Mouse (Mus musculus) Patski (cell line): ENCODE results near the gene Aspscr1. TPM values are rescaled to one million over a fixed set of nuclear protein-coding genes. Genes with fewer than 3 reads are reported as not detected.

Experiments used
- ATAC-seq: fragments of 100-300 bp; one replicate; pipeline ENCODE4 v1.8.0; 2021
- CTCF ChIA-PET: fragments of 350-600 bp; sonication (Branson Sonifier 250); formaldehyde crosslinking; loops from one replicate; lab custom pipeline; 2022; ENCODE audit warnings: inconsistent platforms; lab: Charles Lee
- POLR2A ChIA-PET: fragments of 350-600 bp; sonication (Branson Sonifier 250); formaldehyde crosslinking; loops from one replicate; lab custom pipeline; 2022; ENCODE audit warnings: antibody characterized with exemption, inconsistent platforms; lab: Charles Lee
- DNase-seq: peaks from one replicate; pipeline ENCODE4 v3.0.0-alpha.2; 2011; ENCODE audit warnings: low read depth, low spot score
- H3K27me3 ChIP-seq: fragments of 371-371 bp; one replicate; pipeline ENCODE4 v1.5.1; 2021
- CTCF ChIP-seq: fragments of 100-300 bp; IDR thresholded peaks from one replicate; pipeline ENCODE4 v1.5.1; 2021
- in situ Hi-C: fragments of 300-500 bp; cut with MboI; formaldehyde crosslinking; loops from 3 replicates; pipeline ENCODE4 v1.11.1; 2018; ENCODE audit warnings: low pct_unique_long_range_greater_than_20kb, mixed read lengths
- polyA plus RNA-seq: library from polyadenylated mRNA; unstranded; gene quantifications from one replicate; pipeline ENCODE4 v1.2.3, GENCODE M21; 2021

The Aspscr1 gene
- polyA plus RNA-seq, 1 experiment from 2014 or later, result 54.9 TPM

DNA sequence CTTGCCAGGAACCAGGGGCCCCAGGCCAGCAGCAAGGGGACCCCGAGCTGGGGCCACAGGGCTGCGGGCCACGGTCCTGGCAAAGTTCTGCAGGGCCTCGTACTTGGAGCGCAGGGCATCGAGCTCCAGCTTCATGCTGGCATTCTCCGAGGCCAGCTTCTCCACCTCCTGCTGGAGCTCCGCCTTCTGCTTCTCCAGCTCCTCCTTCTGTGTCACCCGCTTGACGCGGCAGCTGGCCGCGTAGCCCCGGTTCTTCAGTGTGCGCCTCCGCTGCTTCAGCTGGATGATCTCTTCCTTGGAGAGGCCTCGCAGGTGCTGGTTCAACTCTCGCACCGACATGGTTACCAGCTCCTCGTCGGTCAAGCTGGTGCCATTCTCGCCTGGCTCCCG lies 43.4 kb upstream of the Aspscr1 start:
- no peak for ATAC-seq
- CTCF ChIA-PET, result interaction anchor here (2.6 kb wide), 1 partner anchor 147 kb away, joined by 6 read pairs; no protein-coding TSS in a partner anchor

DNA sequence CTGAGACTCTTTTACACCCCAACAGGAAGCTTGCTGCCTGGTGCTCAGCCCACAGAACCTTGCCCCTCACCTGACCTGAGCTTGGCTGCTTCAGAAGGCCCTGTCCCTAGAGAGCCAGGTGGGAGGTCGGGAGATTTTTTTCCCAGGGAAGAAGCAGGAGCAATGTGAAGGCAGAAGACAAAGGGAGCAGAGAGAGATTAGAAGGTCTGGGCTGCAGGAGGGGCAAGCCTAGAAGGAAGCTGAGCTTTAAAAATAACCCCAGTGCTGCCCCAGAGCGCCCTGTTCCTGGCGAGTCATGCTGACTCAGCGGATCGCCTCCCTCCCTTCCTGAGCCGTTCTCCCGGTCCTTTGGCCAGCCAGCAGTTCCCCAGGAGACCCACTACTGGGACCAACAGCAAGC lies 42.9 kb upstream of the Aspscr1 start:
- no peak for TF ChIP-seq CTCF
- no peaks in the 10 kb centered on the region for H3K27me3 ChIP-seq
- POLR2A ChIA-PET, result interaction anchor here (0.6 to 1.6 kb wide), 3 partner anchors 44 to 81 kb away, joined by 3 to 6 read pairs (median 5); no protein-coding TSS in a partner anchor
- DNase-seq (no peak), ATAC-seq (no peak)
- CTCF ChIA-PET, result interaction anchor here (0.9 to 2.6 kb wide), 3 partner anchors 11 to 146 kb away, joined by 3 to 6 read pairs (median 4); no protein-coding TSS in a partner anchor
- in situ Hi-C loops, result loop anchor here (5.0 kb wide), 1 partner anchor 82 kb away; the partner anchor contains the start of genes Cenpx and Lrrc45

More for the DNA sequence above, 43.4 kb upstream of the Aspscr1 start:
- POLR2A ChIA-PET, result interaction anchor here (0.6 to 0.9 kb wide), 3 partner anchors 45 to 54 kb away, joined by 3 to 6 read pairs (median 3); no protein-coding TSS in a partner anchor
- TF ChIP-seq CTCF, result no peak
- in situ Hi-C loops, result loop anchor here (5.0 kb wide), 1 partner anchor 83 kb away; the partner anchor contains the start of genes Cenpx and Lrrc45
- no peaks in the 10 kb centered on the region for H3K27me3 ChIP-seq
- no peak for DNase-seq

DNA sequence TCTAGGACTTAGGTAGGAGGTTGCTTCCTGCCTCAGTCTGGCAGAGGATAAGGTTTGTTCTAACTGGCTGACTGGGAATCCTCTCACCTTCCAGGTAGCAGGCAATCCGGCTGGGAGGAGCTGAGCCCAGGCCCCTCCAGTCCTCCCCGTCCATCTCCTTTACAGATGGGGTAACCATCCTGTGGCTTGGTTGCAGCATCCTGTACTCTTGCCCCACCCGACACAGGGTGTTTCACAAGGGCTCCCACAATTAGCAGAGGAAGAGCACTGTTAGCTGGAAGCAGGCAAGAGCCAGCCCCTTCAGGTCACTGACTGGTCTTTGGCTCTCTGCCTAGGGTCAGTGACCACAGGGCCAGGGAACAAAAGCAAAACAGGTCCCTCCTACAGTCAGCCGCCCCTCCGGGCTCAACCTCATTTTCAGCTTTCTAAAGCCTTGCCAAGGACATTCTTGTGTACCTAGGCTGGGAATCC lies 42.3 kb upstream of the Aspscr1 start:
- no peaks in the 10 kb centered on the region for H3K27me3 ChIP-seq
- ChIA-PET POLR2A (interaction anchor here (0.9 to 1.6 kb wide), 3 partner anchors 32 to 81 kb away, joined by 3 to 5 read pairs (median 3); no protein-coding TSS in a partner anchor), CTCF (interaction anchor here (0.9 to 2.6 kb wide), 5 partner anchors 10 to 146 kb away, joined by 3 to 6 read pairs (median 4); no protein-coding TSS in a partner anchor)
- no peak for DNase-seq
- no peak for ATAC-seq
- TF ChIP-seq CTCF, result no peak
- in situ Hi-C loops, result no loop called here

DNA sequence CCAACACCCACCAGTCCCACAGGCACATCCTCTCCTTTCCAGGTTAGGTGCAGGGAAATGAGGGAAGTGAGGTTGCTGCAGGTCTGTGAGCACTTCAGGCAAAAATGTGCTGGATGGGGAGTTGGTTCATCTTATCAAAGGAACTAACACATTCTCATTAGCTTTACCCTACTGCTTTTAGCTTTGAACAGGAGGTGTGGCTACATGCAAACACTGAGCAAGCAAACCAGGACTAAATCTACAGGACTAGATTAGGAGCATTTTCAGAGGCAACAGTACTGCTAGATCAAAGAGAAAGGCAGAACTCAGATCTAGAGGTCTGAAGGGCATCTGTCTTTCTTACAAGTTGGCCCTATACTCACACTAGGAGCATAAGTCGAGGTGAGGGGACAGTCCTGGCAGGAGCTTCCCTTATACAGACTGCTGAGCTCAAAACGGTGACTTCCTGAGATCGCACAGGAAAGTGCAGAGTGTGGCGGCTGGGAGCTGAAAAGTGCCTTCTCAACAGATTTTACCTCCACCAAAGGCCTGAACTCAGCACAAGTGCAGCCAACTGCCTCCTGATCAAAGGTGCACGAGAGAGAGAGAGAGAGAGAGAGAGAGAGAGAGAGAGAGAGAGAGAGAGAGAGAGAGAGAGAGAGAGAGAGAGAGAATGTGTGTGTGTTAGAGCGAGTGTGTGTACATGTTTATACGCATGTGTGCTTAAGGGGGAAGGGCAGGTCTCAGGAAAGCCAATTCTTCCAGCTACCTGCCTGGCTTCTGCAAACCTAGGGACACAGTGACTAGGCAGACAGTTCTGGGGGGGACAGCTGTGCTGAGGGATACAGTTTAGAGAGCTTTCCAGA lies 41.7 kb upstream of the Aspscr1 start:
- no peak for TF ChIP-seq CTCF
- in situ Hi-C loops, result no loop called here
- CTCF ChIA-PET, result interaction anchor here (0.9 to 2.6 kb wide), 5 partner anchors 9 to 145 kb away, joined by 3 to 6 read pairs (median 4); no protein-coding TSS in a partner anchor
- DNase-seq (no peak), ATAC-seq (no peak)
- POLR2A ChIA-PET, result interaction anchor here (0.6 to 1.6 kb wide), 6 partner anchors 11 to 395 kb away, joined by 3 to 5 read pairs (median 3); no protein-coding TSS in a partner anchor
- H3K27me3 ChIP-seq, result no peaks in the 10 kb centered on the region

DNA sequence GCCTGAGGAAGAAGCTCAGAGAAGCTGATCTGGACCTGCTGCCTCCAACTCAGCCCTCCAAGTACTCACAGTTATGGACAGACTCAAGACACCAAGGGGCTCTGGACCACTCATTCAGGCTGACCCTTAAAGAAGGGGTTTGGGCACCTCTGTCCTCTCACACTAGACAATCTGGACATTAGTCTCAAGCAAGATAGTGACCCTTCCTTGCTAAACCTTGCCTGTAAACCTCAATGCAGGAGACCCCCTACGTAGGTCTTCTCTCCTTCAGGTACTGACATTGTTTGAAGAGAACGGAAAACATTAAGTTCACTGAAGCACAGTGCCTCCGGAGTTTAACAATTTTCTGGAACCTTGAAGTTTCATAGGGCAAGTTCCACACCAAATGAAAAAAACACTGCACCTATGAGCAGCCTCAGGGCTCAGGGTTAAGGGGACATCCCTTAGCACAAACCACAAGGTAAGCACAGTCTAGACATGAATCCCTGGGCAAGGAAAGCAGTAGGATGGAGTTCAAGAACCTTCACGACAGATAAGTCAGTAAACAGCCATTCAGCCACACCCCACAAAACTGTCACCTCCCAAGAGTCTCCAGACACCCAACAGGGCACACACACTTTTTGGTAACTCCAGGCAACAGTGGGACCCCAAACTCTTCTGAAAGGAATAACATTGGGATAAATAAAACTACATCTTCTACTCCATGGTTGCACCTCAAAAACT lies 40.9 kb upstream of the Aspscr1 start:
- TF ChIP-seq CTCF, result no peak
- CTCF ChIA-PET, result interaction anchor here (1.4 to 2.6 kb wide), 2 partner anchors 65 to 144 kb away, joined by 3 to 6 read pairs; no protein-coding TSS in a partner anchor
- ATAC-seq (no peak), DNase-seq (no peak)
- in situ Hi-C loops, result no loop called here
- POLR2A ChIA-PET, result interaction anchor here (0.6 to 1.6 kb wide), 7 partner anchors 10 to 164 kb away, joined by 3 to 8 read pairs (median 3); partner anchors contain the start of genes Arl16 and Pycr1
- H3K27me3 ChIP-seq, result no peaks in the 10 kb centered on the region

DNA sequence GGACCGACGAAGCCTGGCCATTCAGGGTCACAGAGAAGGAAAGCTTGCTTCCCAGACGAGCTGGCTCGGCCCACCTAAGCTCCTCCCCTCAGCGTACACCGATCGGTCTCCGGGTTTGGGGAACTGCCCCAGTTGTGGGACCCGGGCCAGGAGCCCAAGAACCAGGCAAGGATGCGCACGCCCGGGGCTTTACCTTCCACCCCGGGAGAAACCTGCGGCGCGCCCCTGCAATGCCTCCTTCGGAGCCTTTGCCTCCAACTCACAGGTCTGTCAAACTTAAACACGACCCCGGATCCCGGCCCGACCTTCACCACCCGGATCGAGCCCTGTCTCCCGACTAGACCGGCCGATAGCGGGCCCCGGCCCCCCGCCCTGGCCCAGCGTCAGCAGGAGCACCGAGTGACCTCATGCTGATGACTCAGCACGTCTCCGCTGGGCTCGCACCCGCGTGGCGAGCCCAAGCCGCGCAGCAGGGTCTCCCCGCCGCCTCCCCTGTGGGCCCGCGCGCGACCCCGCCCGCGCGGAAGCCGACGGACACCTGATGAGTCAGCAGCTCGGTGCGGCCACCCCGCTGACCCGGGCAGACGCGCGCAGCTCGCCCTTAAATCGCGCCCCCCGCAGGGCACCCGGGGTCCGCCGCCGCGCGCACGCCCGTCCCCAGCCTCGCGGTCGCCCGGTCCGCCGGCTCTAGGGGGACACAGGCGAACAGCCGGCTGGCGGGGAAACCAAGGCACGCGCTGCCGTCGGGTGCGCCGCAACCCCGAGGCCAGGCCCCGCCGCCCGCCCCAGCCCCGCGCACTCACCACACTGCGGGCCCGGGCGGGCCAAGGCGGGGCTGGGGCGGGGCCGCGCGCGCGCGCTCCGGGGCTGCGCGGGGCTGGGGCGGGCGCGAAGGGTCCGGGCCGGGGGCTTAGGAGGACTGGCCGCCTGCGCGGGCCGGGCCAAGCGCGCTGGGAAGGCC lies 39.9 kb upstream of the Aspscr1 start:
- ATAC-seq (peak; percentile 24), DNase-seq (no peak)
- ChIA-PET CTCF (interaction anchor here (1.2 kb wide), 1 partner anchor 9 kb away, joined by 3 read pairs; no protein-coding TSS in a partner anchor), POLR2A (interaction anchor here (0.7 to 1.6 kb wide), 4 partner anchors 8 to 165 kb away, joined by 3 to 8 read pairs (median 3); partner anchors contain the start of genes Arl16 and Pycr1)
- no peak for TF ChIP-seq CTCF
- in situ Hi-C loops, result no loop called here
- H3K27me3 ChIP-seq, result no peaks in the 10 kb centered on the region

DNA sequence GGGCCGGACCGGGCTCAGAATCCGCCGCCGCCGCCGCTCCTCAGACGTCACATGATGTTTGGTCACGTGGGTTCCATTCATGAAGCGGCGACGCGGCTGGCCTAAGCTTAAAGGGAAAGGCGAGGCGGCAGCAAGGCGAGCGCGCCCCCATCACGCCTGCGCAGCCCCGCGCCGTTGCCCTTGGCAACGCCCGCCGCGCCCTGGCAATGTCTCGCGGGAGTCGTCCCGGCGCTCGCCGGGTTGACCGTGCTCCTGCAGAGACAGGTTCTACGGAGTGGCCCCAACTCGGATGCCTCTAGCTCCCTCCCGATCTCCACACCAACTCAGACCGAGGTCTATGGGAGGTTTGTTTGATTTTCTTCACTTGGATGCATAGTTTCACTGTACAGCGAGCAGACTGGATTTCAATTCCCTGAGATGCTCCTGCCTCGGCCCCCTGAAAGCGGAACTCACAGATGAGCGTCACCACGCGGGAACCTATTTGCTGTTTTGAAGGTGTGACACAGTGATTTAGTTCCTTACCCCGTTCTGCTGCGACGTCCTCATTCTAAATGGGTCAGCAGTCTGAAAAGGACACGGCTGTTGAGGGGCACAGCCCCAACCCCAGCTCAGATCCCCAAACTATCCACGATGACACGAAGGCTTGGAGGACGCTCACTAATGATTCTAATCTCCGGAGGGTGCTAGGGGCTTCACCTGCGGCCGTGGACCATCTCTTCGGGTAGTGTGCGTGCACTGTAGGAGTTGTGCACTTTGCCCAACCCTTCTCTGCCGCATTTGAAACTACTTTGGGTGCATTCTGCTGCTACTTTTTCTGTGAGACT lies 39.0 kb upstream of the Aspscr1 start, which contains the start of gene Mafg:
Mafg (minus strand) TSS at position 81 of the 824 bp plus-strand sequence.
- no peak for DNase-seq
- no peak for TF ChIP-seq CTCF
- POLR2A ChIA-PET, result interaction anchor here (0.9 to 1.6 kb wide), 3 partner anchors 9 to 18 kb away, joined by 3 to 8 read pairs (median 3); partner anchors contain the start of gene Pycr1
- no peaks in the 10 kb centered on the region for H3K27me3 ChIP-seq
- CTCF ChIA-PET, result interaction anchor here (0.7 to 1.2 kb wide), 2 partner anchors 10 to 143 kb away, joined by 3 read pairs; no protein-coding TSS in a partner anchor
- in situ Hi-C loops, result no loop called here
- ATAC-seq, result peak; percentile 42

DNA sequence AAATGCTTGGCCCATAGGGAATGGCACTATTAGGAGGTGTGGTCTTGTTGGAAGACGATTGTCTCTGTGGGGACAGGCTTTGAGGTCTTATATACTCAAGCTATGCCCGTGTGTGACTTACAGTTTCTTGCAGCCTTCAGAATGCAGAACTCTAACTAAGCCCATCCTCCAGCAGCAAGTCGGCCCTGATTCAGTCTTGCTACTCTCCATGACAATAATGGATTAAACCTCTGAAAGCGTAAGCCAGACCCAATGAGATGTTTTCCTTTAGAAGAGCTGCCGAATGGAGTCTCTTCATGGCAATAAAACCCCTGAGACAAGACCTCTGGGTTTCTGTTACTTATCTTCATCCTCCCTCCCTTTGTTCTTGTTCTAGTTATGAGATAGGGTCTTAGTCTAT lies 38.0 kb upstream of the Aspscr1 start:
- no peak for ATAC-seq
- no peak for TF ChIP-seq CTCF
- no peaks in the 10 kb centered on the region for H3K27me3 ChIP-seq
- in situ Hi-C loops, result no loop called here
- CTCF ChIA-PET, result no interaction called here
- DNase-seq, result no peak
- POLR2A ChIA-PET, result no interaction called here
